Mouse (Mus musculus): ENCODE results near the gene Vwa1. TPM values are rescaled to one million over a fixed set of nuclear protein-coding genes. Genes with fewer than 3 reads are reported as not detected.

Vwa1 gene
- polyA plus RNA-seq, 1 experiment from 2014 or later: 0.25 TPM

GRCm38 (mm10) chr4:155769880-155770512 is 4.5 kb downstream of the Vwa1 start:
- TF ChIP-seq EP300 (IDR thresholded peaks at IDR 0.05; ENCODE audit: low read depth) (no peak), CTCF (IDR thresholded peaks at IDR 0.05; ENCODE audit: low read depth) (peak; percentile 99)
- DNase-seq: peak; percentile 92
- Histone ChIP-seq H3K4me3 (ENCODE audit: low read depth, low read length) (peak overlapping the region; percentile 62), H3K36me3 (replicated peaks; ENCODE audit: insufficient read depth, low read length) (no peaks in the 10 kb centered on the region), H3K27me3 (ENCODE audit: insufficient read depth, low read length) (peaks cover 19% of the 10 kb centered on the region), H3K9me3 (ENCODE audit: low read length) (no peaks in the 10 kb centered on the region), H3K27ac (ENCODE audit: low read depth) (peak overlapping the region; percentile 68), H3K4me1 (ENCODE audit: insufficient read depth) (peaks cover 22% of the 10 kb centered on the region), H3K4me2 (ENCODE audit: low read depth, low read length) (peak overlapping the region; percentile 99), H3K9ac (replicated peaks) (peak overlapping the region; percentile 78)
- peak; percentile 94 for ATAC-seq
- 1% methylated on average over 39 of the region's 39 CpGs for WGBS (ENCODE audit: insufficient replicate concordance)

- peak overlapping the region; percentile 62 for H3K4me3 ChIP-seq (ENCODE audit: low read depth, low read length)
- peaks cover 14% of the 10 kb centered on the region for H3K27me3 ChIP-seq (ENCODE audit: insufficient read depth, low read length)
- peak overlapping the region; percentile 68; the same call in 1 of the 2 replicates for H3K27ac ChIP-seq (ENCODE audit: low read depth)
- peak overlapping the region; percentile 78 for H3K9ac ChIP-seq (replicated peaks)
- H3K9me3 ChIP-seq (ENCODE audit: low read length): no peaks in the 10 kb centered on the region
- TF ChIP-seq CTCF (IDR thresholded peaks at IDR 0.05; ENCODE audit: low read depth) (no peak), EP300 (IDR thresholded peaks at IDR 0.05; ENCODE audit: low read depth) (no peak)
- peak overlapping the region; percentile 99 for H3K4me2 ChIP-seq (ENCODE audit: low read depth, low read length)
- WGBS (ENCODE audit: insufficient replicate concordance): 66% methylated on average over 5 of the region's 5 CpGs
- no peak for DNase-seq
- peaks cover 17% of the 10 kb centered on the region for H3K4me1 ChIP-seq (ENCODE audit: insufficient read depth)
- no peaks in the 10 kb centered on the region for H3K36me3 ChIP-seq (replicated peaks; ENCODE audit: insufficient read depth, low read length)
- no peak for ATAC-seq
Observed at GRCm38 (mm10) chr4:155769496-155769879, 5.0 kb downstream of the Vwa1 start.

DNA sequence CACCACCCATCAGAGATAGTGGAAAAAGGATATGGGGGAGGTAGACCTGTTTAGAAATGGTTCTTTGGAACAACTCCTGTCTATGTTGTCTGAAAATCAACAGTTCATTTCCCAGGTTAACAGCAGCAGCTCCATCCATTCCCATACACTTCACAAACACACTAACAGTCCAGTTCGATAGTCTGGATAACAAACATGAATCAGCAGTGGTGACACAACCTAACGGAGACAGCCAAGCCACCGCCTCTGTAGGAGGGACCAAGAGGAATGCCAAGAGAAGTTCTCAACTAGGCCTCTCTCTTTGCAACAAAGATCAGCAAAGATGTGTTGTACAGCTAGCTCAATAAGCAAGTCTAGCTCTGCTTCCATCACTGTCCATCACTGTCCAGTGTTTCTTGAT is 12.1 kb downstream of the Vwa1 start:
- no peak overlapping the region for H3K4me3 ChIP-seq (ENCODE audit: low read depth, low read length)
- WGBS (ENCODE audit: insufficient replicate concordance): 61% methylated on average over 3 of the region's 3 CpGs
- no peaks in the 10 kb centered on the region for H3K36me3 ChIP-seq (replicated peaks; ENCODE audit: insufficient read depth, low read length)
- no peak for DNase-seq
- H3K27me3 ChIP-seq (ENCODE audit: insufficient read depth, low read length): no peaks in the 10 kb centered on the region
- no peak for ATAC-seq
- no peak overlapping the region for H3K27ac ChIP-seq (ENCODE audit: low read depth)
- no peak overlapping the region for H3K9ac ChIP-seq (replicated peaks)
- H3K4me1 ChIP-seq (ENCODE audit: insufficient read depth): peaks cover 19% of the 10 kb centered on the region
- no peaks in the 10 kb centered on the region for H3K9me3 ChIP-seq (ENCODE audit: low read length)
- no peak overlapping the region for H3K4me2 ChIP-seq (ENCODE audit: low read depth, low read length)
- TF ChIP-seq EP300 (IDR thresholded peaks at IDR 0.05; ENCODE audit: low read depth) (no peak), CTCF (IDR thresholded peaks at IDR 0.05; ENCODE audit: low read depth) (no peak)

GRCm38 (mm10) chr4:155761356-155762099 is 13.0 kb downstream of the Vwa1 start:
- Histone ChIP-seq H3K9me3 (ENCODE audit: low read length) (no peaks in the 10 kb centered on the region), H3K9ac (replicated peaks) (peak overlapping the region; percentile 75), H3K4me2 (ENCODE audit: low read depth, low read length) (peak overlapping the region; percentile 100), H3K27me3 (ENCODE audit: insufficient read depth, low read length) (no peaks in the 10 kb centered on the region), H3K36me3 (replicated peaks; ENCODE audit: insufficient read depth, low read length) (peaks cover 3% of the 10 kb centered on the region; the same call in 1 of the 2 replicates), H3K27ac (ENCODE audit: low read depth) (peak overlapping the region; percentile 69), H3K4me3 (ENCODE audit: low read depth, low read length) (peak overlapping the region; percentile 71), H3K4me1 (ENCODE audit: insufficient read depth) (peaks cover 19% of the 10 kb centered on the region)
- 2% methylated on average over 28 of the region's 28 CpGs for WGBS (ENCODE audit: insufficient replicate concordance)
- DNase-seq (no peak), ATAC-seq (no peak)
- TF ChIP-seq CTCF (IDR thresholded peaks at IDR 0.05; ENCODE audit: low read depth): no peak
- TF ChIP-seq EP300 (IDR thresholded peaks at IDR 0.05; ENCODE audit: low read depth): no peak; the same call in 1 of the 2 replicates

DNA sequence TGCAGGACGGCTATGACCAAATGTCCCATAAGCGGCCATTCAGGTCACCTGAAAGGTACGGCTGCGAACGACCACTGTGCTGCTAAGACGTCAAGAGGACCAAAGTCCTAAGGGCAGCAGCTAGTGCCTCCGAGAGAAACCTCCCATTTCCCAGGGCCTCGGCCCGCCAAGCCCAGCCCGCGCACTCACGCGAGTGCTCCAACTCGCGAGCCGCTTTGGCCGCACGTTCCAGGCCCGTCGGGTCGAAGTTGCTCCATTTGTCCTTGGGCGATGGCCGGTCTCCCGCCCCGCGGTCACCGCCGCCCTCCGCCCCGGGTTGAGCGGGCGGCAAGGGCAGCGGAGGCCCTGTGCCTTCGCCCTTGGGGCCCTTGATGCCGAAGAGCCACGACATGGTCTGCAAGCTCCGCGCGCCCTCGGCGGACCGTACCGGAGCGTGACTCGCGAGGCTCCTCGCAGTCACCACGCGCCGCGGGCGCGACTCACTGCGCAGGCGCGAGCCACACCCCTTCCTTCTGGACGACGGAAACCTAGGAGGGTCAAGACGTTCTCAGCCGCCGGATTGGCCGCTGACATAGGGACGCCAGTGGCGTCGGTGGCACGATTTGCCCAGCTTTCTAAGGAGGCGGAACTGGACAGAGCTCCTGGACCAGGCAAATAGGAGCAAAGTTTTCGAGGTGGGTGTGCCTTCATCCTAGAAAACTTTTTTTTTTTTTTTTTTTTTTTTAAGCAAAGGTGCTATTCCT is 13.7 kb downstream of the Vwa1 start, which contains the start of gene Atad3a:
TSS of gene Atad3a (minus strand) at position 481 of the 743 bp plus-strand sequence.
- no peak for TF ChIP-seq CTCF (IDR thresholded peaks at IDR 0.05; ENCODE audit: low read depth)
- TF ChIP-seq EP300 (IDR thresholded peaks at IDR 0.05; ENCODE audit: low read depth): peak; percentile 38; the same call in 1 of the 2 replicates
- under 1% methylated on average over 65 of the region's 68 CpGs for WGBS (ENCODE audit: insufficient replicate concordance)
- Histone ChIP-seq H3K9me3 (ENCODE audit: low read length) (no peaks in the 10 kb centered on the region), H3K36me3 (replicated peaks; ENCODE audit: insufficient read depth, low read length) (peaks cover 3% of the 10 kb centered on the region; the same call in 1 of the 2 replicates), H3K4me3 (ENCODE audit: low read depth, low read length) (peak within 1 kb of the TSS; percentile 71), H3K27ac (ENCODE audit: low read depth) (peak within 1 kb of the TSS; percentile 86), H3K4me2 (ENCODE audit: low read depth, low read length) (peak within 1 kb of the TSS; percentile 100), H3K27me3 (ENCODE audit: insufficient read depth, low read length) (no peaks in the 10 kb centered on the region), H3K4me1 (ENCODE audit: insufficient read depth) (peaks cover 19% of the 10 kb centered on the region), H3K9ac (replicated peaks) (peak within 1 kb of the TSS; percentile 75)
- DNase-seq: peak; percentile 97
- ATAC-seq: peak; percentile 95

Measured in liver, postnatal 0 days (tissue).